Mouse (Mus musculus): ENCODE measurements around the gene Xkr8. TPM values are rescaled to one million over a fixed set of nuclear protein-coding genes. Genes with fewer than 3 reads are reported as not detected.
"Not testable (repeated sequence)": the region's sequence is repeated elsewhere in the genome, so short reads cannot be mapped to it uniquely, and the experiment has no call there.

The Xkr8 gene
- polyA plus RNA-seq, 1 experiment from 2014 or later: 6.0 TPM

DNA sequence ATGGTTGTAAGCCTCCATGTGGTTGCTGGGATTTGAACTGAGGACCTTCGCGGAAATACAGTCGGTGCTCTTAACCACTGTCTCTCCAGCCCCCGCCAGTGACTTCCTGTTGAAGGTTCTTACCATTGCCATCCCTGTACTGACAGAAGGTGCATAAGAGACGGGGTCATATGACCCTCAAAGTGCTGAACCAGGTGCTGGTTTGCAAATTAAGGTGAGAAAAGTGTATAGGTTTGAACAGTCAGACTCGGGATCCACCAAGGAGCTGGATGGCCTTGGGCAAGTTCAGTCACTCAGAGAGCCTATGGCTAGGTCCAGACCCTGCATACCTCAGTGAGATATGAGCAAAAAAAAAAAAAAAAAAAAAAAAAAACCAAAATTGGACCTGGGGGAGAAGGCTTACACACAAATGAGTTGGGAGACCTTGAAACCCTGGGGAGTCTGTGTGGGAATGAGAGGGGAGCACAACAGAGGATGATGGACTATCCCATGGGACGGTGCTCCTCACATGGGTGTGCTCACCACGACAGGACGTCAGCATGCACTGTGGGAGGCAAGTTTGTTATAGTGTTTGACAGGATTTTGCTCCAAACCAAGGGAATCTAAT is 14.7 kb upstream of the Xkr8 start:
- Histone ChIP-seq H3K9me3 (replicated peaks; ENCODE audit: control insufficient read depth, low read length) (no peaks in the 10 kb centered on the region), H3K27me3 (replicated peaks; ENCODE audit: control insufficient read depth, insufficient read depth, low read length) (no peaks in the 10 kb centered on the region), H3K4me1 (ENCODE audit: control insufficient read depth, insufficient read depth, low read length) (no peaks in the 10 kb centered on the region), H3K4me3 (ENCODE audit: low read depth, low read length) (no peak overlapping the region), H3K36me3 (ENCODE audit: control insufficient read depth, insufficient read depth, low read length) (no peaks in the 10 kb centered on the region), H3K4me2 (ENCODE audit: low read length) (no peak overlapping the region), H3K9ac (ENCODE audit: low read length) (no peak overlapping the region), H3K27ac (ENCODE audit: low read depth, low read length) (no peak overlapping the region)
- ATAC-seq: no peak
- DNase-seq (ENCODE audit: low spot score): no peak
- WGBS: 89% methylated on average over 9 of the region's 9 CpGs

DNA sequence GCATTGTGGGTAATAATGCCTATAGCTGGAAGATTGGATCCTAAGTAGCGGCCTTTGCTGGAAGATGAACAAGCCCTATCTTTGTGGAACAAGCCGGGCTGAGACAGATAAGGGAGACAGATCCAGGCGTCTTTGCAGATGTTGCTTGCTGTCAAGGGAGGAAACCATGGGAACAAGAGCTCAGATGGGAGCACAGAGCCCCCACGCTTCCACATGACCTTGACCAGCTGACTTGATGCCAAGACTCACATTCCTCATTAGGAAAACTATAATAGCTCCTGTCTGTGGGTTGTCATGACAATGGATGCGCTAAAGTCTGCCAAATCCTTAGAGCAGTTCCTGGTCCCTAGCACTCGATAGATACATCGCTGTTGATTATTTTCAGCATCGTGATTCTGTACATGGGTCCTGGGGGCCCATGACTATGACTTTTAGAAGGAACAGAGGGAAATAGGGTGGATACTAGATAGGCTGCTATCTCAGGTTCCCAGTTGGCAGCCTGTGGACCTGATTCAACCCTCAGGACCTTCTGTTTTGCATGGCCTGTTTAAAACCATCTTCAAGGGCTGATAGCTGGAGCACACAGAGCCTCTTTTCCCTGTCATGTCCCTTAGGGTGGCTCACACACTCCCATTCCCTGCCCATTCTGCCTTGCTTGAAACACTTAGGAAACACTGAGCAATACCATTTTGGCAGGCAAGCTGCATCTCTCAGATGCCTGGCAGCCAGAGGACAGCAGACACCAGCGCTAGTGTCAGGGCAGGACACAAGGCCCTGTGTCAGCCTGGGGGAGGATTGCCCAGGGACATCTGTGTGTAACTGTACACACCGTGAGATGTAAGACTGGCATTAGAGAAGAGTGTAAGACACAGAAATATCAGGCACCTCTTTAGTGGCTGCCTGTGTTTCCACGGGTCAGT is 11.9 kb upstream of the Xkr8 start:
- no peaks in the 10 kb centered on the region for H3K36me3 ChIP-seq (ENCODE audit: control insufficient read depth, insufficient read depth, low read length)
- WGBS: 77% methylated on average over 11 of the region's 11 CpGs
- peak overlapping the region; percentile 14; the same call in 1 of the 2 replicates for H3K27ac ChIP-seq (ENCODE audit: low read depth, low read length)
- no peak overlapping the region for H3K4me2 ChIP-seq (ENCODE audit: low read length)
- no peak overlapping the region for H3K9ac ChIP-seq (ENCODE audit: low read length)
- no peaks in the 10 kb centered on the region for H3K27me3 ChIP-seq (replicated peaks; ENCODE audit: control insufficient read depth, insufficient read depth, low read length)
- H3K4me1 ChIP-seq (ENCODE audit: control insufficient read depth, insufficient read depth, low read length): no peaks in the 10 kb centered on the region
- ATAC-seq: no peak
- H3K4me3 ChIP-seq (ENCODE audit: low read depth, low read length): no peak overlapping the region
- peak; percentile 33 for DNase-seq (ENCODE audit: low spot score)
- H3K9me3 ChIP-seq (replicated peaks; ENCODE audit: control insufficient read depth, low read length): no peaks in the 10 kb centered on the region

DNA sequence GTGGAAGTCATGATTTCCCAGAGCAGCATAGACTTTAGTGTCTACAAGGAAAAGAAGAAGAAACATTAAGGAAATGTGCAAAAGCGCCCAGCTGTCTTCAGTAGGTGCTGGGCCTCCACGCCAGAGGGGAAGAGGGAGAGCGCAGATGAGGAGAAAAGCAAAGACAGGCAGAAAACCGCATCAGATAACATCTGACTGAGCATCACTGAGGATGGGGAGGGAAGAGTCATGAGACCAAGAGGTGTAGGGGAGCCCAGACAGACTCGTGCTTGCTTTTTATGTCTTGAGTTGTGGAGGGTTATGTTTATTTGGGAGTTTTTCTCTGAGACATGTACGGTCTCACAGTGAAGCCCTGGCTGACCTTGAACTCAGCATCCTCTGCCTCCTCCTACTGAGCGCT is 9.1 kb upstream of the Xkr8 start:
- whole genome bisulfite sequencing: 95% methylated on average over 7 of the region's 7 CpGs
- no peaks in the 10 kb centered on the region for H3K27me3 ChIP-seq (replicated peaks; ENCODE audit: control insufficient read depth, insufficient read depth, low read length)
- H3K36me3 ChIP-seq (ENCODE audit: control insufficient read depth, insufficient read depth, low read length): no peaks in the 10 kb centered on the region
- H3K4me1 ChIP-seq (ENCODE audit: control insufficient read depth, insufficient read depth, low read length): no peaks in the 10 kb centered on the region
- no peak overlapping the region for H3K9ac ChIP-seq (ENCODE audit: low read length)
- no peak for DNase-seq (ENCODE audit: low spot score)
- H3K4me2 ChIP-seq (ENCODE audit: low read length): no peak overlapping the region
- H3K4me3 ChIP-seq (ENCODE audit: low read depth, low read length): no peak overlapping the region
- no peak for ATAC-seq
- no peaks in the 10 kb centered on the region for H3K9me3 ChIP-seq (replicated peaks; ENCODE audit: control insufficient read depth, low read length)
- no peak overlapping the region for H3K27ac ChIP-seq (ENCODE audit: low read depth, low read length)

DNA sequence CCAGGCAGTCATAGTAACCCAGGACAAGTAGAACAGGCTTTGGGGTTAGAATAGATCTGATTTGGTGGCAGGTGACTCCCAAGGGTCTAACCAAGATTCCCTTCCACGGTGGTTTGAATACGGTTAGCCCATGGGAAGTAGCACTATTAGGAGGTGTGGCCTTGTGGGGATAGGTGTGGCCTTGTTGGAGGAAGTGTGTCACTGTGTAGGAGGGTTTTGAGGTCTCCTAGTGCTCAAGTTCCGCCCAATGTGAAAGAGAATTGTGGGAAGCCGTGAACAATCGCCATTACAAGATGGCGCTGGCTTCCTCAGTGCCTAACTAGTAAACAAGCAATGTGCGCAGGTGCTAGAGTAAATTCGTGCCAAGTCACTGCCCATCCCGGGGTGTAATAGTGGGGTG is 4.8 kb upstream of the Xkr8 start:
- H3K36me3 ChIP-seq (ENCODE audit: control insufficient read depth, insufficient read depth, low read length); ATAC-seq; H3K4me3 ChIP-seq (ENCODE audit: low read depth, low read length); H3K27ac ChIP-seq (ENCODE audit: low read depth, low read length); H3K9ac ChIP-seq (ENCODE audit: low read length); H3K9me3 ChIP-seq (replicated peaks; ENCODE audit: control insufficient read depth, low read length); DNase-seq (ENCODE audit: low spot score); H3K4me2 ChIP-seq (ENCODE audit: low read length); H3K27me3 ChIP-seq (replicated peaks; ENCODE audit: control insufficient read depth, insufficient read depth, low read length); H3K4me1 ChIP-seq (ENCODE audit: control insufficient read depth, insufficient read depth, low read length): not testable (repeated sequence)
- 94% methylated on average over 9 of the region's 9 CpGs for WGBS

DNA sequence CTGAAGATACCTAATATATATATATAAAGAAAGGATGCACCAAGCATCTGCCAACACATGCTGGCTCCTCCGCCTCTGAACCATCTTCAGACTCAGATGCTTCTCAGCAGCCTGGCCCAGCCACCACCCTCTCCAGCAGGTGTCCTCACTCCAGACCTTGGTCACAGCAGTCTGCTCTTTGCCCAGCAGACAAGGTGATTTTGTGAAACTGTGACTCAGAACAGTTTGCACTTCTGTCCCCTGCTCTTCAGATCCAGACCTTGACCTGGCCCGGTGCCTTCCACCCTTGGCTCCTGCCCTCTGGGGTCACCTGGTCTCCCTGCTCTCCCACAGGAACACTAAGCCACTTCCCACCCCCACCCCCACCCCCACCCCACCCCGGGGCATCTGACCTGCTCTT is 3.5 kb upstream of the Xkr8 start:
- 75% methylated on average over 3 of the region's 3 CpGs for WGBS
- ATAC-seq: no peak
- H3K4me3 ChIP-seq (ENCODE audit: low read depth, low read length): no peak overlapping the region
- no peaks in the 10 kb centered on the region for H3K27me3 ChIP-seq (replicated peaks; ENCODE audit: control insufficient read depth, insufficient read depth, low read length)
- 0 out of 2 replicates have a peak, but pooled peaks cover 2% of the 10 kb centered on the region for H3K4me1 ChIP-seq (ENCODE audit: control insufficient read depth, insufficient read depth, low read length)
- H3K36me3 ChIP-seq (ENCODE audit: control insufficient read depth, insufficient read depth, low read length): no peaks in the 10 kb centered on the region
- DNase-seq (ENCODE audit: low spot score): no peak
- no peak overlapping the region for H3K4me2 ChIP-seq (ENCODE audit: low read length)
- H3K9me3 ChIP-seq (replicated peaks; ENCODE audit: control insufficient read depth, low read length): no peaks in the 10 kb centered on the region
- H3K9ac ChIP-seq (ENCODE audit: low read length): no peak overlapping the region
- no peak overlapping the region for H3K27ac ChIP-seq (ENCODE audit: low read depth, low read length)

DNA sequence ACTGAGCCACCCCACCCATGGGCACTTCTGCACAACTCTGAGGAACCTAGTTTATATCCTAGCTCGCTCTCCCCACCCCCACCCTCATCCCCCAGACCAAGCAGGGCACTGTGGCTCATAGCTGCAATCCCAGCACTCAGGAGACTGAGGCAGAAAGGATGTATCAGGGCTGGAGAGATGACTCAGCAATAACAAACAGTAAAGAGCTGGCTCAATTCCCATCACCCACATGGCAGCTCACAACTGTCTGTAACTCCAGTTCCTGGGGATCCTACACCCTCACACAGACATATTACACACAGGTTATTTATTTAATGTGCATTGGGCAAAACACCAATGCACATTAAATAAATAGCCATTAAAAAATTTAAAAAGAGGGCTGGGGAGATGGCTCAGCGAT is 3.0 kb upstream of the Xkr8 start:
- DNase-seq (ENCODE audit: low spot score) (no peak), ATAC-seq (no peak)
- 0 out of 2 replicates have a peak, but pooled peaks cover 2% of the 10 kb centered on the region for H3K4me1 ChIP-seq (ENCODE audit: control insufficient read depth, insufficient read depth, low read length)
- no peaks in the 10 kb centered on the region for H3K27me3 ChIP-seq (replicated peaks; ENCODE audit: control insufficient read depth, insufficient read depth, low read length)
- no peak overlapping the region for H3K9ac ChIP-seq (ENCODE audit: low read length)
- H3K36me3 ChIP-seq (ENCODE audit: control insufficient read depth, insufficient read depth, low read length): no peaks in the 10 kb centered on the region
- H3K4me3 ChIP-seq (ENCODE audit: low read depth, low read length): no peak overlapping the region
- no peak overlapping the region for H3K27ac ChIP-seq (ENCODE audit: low read depth, low read length)
- WGBS: 82% methylated on average over 2 of the region's 2 CpGs
- no peak overlapping the region for H3K4me2 ChIP-seq (ENCODE audit: low read length)
- H3K9me3 ChIP-seq (replicated peaks; ENCODE audit: control insufficient read depth, low read length): no peaks in the 10 kb centered on the region

DNA sequence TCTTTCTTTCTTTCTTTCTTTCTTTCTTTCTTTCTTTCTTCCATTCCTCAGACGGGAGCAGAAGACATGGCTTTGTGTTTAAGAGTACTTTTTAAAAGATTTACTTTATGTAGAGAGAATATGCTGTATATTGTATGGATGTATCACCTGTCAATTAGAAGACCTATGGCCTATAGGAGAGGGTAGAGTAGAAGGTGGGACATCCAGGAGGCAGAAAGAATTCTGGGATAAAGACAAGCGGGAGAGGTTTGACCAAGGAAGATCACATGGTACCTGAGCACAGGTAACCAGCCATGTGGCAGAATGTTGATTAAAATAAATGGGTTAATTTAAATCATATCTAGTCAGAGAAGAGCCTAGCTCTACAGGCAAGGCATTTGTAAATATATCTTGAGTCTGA is 2.4 kb upstream of the Xkr8 start:
- no peaks in the 10 kb centered on the region for H3K9me3 ChIP-seq (replicated peaks; ENCODE audit: control insufficient read depth, low read length)
- H3K9ac ChIP-seq (ENCODE audit: low read length): no peak overlapping the region
- 0 out of 2 replicates have a peak, but pooled peaks cover 2% of the 10 kb centered on the region for H3K4me1 ChIP-seq (ENCODE audit: control insufficient read depth, insufficient read depth, low read length)
- 89% methylated on average over 2 of the region's 2 CpGs for WGBS
- H3K27ac ChIP-seq (ENCODE audit: low read depth, low read length): no peak overlapping the region
- H3K4me2 ChIP-seq (ENCODE audit: low read length): no peak overlapping the region
- DNase-seq (ENCODE audit: low spot score): no peak
- no peak for ATAC-seq
- H3K4me3 ChIP-seq (ENCODE audit: low read depth, low read length): no peak overlapping the region
- H3K36me3 ChIP-seq (ENCODE audit: control insufficient read depth, insufficient read depth, low read length): no peaks in the 10 kb centered on the region
- no peaks in the 10 kb centered on the region for H3K27me3 ChIP-seq (replicated peaks; ENCODE audit: control insufficient read depth, insufficient read depth, low read length)

DNA sequence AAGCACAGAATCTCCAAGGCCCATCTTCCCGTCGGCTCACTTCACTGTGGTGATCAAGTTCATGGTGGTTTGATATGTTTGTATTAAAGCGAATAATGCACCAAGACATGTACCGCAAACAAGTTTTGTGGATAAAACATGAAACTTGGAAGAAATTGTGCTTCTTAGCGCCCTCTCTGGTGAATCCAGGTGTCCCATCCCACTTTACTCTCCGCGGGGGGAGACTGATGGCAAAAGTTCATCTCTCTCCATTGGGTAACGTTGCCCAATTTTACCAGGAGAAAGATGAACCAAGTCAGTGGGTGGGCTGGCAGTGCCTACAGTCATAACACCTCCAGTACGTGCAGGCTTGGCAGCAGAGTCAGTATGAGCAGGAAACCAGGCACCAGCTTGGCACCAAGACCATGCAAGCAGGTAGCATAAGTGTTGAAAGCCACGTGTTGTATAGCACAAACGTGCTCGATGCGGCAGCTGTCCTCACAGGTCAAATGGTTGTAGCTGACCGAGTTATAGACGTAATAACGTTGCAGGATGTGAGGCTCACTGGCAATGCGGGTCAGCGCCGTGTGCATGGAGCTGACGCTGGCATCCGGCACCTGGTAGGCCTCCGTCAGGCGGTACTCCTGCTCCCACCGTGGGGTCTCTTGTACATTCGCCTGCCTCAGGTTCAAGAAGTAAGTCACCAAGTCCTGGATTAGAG is 875 bp upstream of the Xkr8 start:
- Histone ChIP-seq H3K27me3 (replicated peaks; ENCODE audit: control insufficient read depth, insufficient read depth, low read length) (no peaks in the 10 kb centered on the region), H3K4me3 (ENCODE audit: low read depth, low read length) (no peak overlapping the region), H3K27ac (ENCODE audit: low read depth, low read length) (no peak overlapping the region), H3K4me1 (ENCODE audit: control insufficient read depth, insufficient read depth, low read length) (0 out of 2 replicates have a peak, but pooled peaks cover 2% of the 10 kb centered on the region), H3K9ac (ENCODE audit: low read length) (no peak overlapping the region), H3K36me3 (ENCODE audit: control insufficient read depth, insufficient read depth, low read length) (no peaks in the 10 kb centered on the region), H3K9me3 (replicated peaks; ENCODE audit: control insufficient read depth, low read length) (no peaks in the 10 kb centered on the region), H3K4me2 (ENCODE audit: low read length) (no peak overlapping the region)
- no peak for DNase-seq (ENCODE audit: low spot score)
- WGBS: 91% methylated on average over 25 of the region's 25 CpGs
- no peak for ATAC-seq

Data from forebrain, embryonic 14.5 days (tissue).